1 mouse cellular context compared by ENCODE assay signal in the genomic region with DNA sequence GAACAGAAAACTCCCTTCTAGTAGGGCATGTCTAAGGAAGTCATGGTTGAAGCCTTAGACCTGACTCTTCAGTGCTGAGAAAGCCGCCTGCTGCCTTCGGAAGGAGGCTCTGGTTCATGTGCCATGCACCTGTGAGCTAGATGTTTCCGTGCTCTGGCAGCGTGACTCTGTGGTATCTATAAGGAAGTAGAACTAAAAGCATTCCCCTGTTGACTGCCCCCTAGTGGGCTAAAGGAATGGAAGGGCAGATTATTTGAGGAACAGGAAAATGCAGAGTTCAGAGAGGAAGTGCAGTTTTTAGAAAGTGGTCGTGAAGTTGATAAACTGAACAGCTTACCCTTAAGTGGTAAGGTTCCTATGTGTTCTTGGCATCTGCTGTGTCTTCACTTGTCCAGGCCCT.
A peak's percentile ranks its signal among the peaks of the same experiment; 100 is the strongest.
TF ChIP-seq lines count a peak whose summit lies in the region.

No protein-coding gene starts in this region.

TF ChIP-seq in MEL, 35 proteins besides CTCF, POLR2A, EP300 and RAD21 (continued from another document):
- peak; percentile 81 for TF ChIP-seq SMC3 (IDR thresholded peaks at IDR 0.05; ENCODE audit: low read depth, low read length)
- no peak for TF ChIP-seq UBTF (IDR thresholded peaks at IDR 0.05; ENCODE audit: borderline replicate concordance, insufficient read depth, low read depth, low read length)
- TF ChIP-seq GABPA (IDR thresholded peaks at IDR 0.05; ENCODE audit: low read depth, low read length) = no peak
- no peak for TF ChIP-seq NELFE (IDR thresholded peaks at IDR 0.05; ENCODE audit: low read depth, low read length)
- 0 out of 2 replicates have a peak, but pooled peaks have one; percentile 31 for TF ChIP-seq RCOR1 (IDR thresholded peaks at IDR 0.05; ENCODE audit: low read depth, low read length)
- TF ChIP-seq MYC (IDR thresholded peaks at IDR 0.05; ENCODE audit: low read depth, low read length) = peak; percentile 80
- no peak for TF ChIP-seq E2F4 (IDR thresholded peaks at IDR 0.05; ENCODE audit: borderline replicate concordance, low read depth, low read length)
TF ChIP-seq in MEL: peak in this region for 9.
